Mouse (Mus musculus) liver, adult 2 months (tissue): ENCODE results near the gene Cd300a. TPM values are rescaled to one million over a fixed set of nuclear protein-coding genes. Genes with fewer than 3 reads are reported as not detected.

Experiments
- DNase-seq: peaks from one replicate; pipeline ENCODE4 v3.0.0-alpha.2; 2011; ENCODE audit warnings: low read depth, low spot score; ENCODE audit errors: extremely low read depth
- H3K27ac ChIP-seq: fragments of 200-500 bp; replicated peaks from 2 replicates; pipeline ENCODE4 v1.5.1; 2012; ENCODE audit warnings: low read depth, mild to moderate bottlenecking, control low read depth, inconsistent platforms, low read length; ENCODE audit not compliant: insufficient read depth
- H3K27me3 ChIP-seq: fragments of 200-500 bp; 2 replicates; pipeline ENCODE4 v1.6.1; 2012; ENCODE audit warnings: mild to moderate bottlenecking, moderate library complexity, low read length, inconsistent platforms; ENCODE audit not compliant: control insufficient read depth, insufficient read depth
- H3K36me3 ChIP-seq: fragments of 200-500 bp; 2 replicates; pipeline ENCODE4 v1.6.1; 2012; ENCODE audit warnings: low read length, inconsistent platforms; ENCODE audit not compliant: control insufficient read depth, insufficient read depth
- H3K4me1 ChIP-seq: fragments of 200-500 bp; 2 replicates; pipeline ENCODE4 v1.6.1; 2011; ENCODE audit warnings: low read length; ENCODE audit not compliant: control insufficient read depth, insufficient read depth
- H3K4me3 ChIP-seq: fragments of 200-500 bp; 2 replicates; pipeline ENCODE4 v1.5.1; 2011; ENCODE audit warnings: low read depth, mild to moderate bottlenecking, control low read depth, low read length, moderate library complexity; ENCODE audit not compliant: insufficient read depth
- H3K79me2 ChIP-seq: fragments of 200-500 bp; 2 replicates; pipeline ENCODE4 v1.6.1; 2012; ENCODE audit warnings: inconsistent platforms, mild to moderate bottlenecking, low read length, moderate library complexity; ENCODE audit not compliant: control insufficient read depth, insufficient read depth
- H3K9ac ChIP-seq: fragments of 200-500 bp; 2 replicates; pipeline ENCODE4 v1.6.1; 2012; ENCODE audit warnings: low read depth, mild to moderate bottlenecking, control low read depth, inconsistent platforms, low read length
- CTCF ChIP-seq: fragments of 200-500 bp; IDR thresholded peaks from 2 replicates; pipeline ENCODE4 v1.5.1; 2011; ENCODE audit warnings: low read depth, low read length, control low read depth
- POLR2A ChIP-seq: fragments of 200-500 bp; IDR thresholded peaks from 2 replicates; pipeline ENCODE4 v1.6.1; 2011; ENCODE audit warnings: low read length, control low read depth; ENCODE audit not compliant: insufficient read depth; ENCODE audit errors: extremely low read depth
- WGBS: fragments of 180-500 bp; shearing (Covaris S2); methylation state at CpG from one replicate; pipeline ENCODE4 v1.1.7; 2018; 5-methylcytosine and 5-hydroxymethylcytosine counted together
- polyA plus RNA-seq: library from polyadenylated mRNA; depleted of rRNA; stranded (reverse); fragments of >200 nt; gene quantifications from 2 replicates; pipeline ENCODE4 v1.2.3, GENCODE M21; 2012
- total RNA-seq: library from RNA; depleted of rRNA; stranded (reverse); fragments of >200 nt; gene quantifications from 2 replicates; pipeline ENCODE4 v1.2.3, GENCODE M21; 2014

The Cd300a gene
- total and polyA plus RNA-seq, 2 experiments = 1.2 to 3.0 TPM

DNA sequence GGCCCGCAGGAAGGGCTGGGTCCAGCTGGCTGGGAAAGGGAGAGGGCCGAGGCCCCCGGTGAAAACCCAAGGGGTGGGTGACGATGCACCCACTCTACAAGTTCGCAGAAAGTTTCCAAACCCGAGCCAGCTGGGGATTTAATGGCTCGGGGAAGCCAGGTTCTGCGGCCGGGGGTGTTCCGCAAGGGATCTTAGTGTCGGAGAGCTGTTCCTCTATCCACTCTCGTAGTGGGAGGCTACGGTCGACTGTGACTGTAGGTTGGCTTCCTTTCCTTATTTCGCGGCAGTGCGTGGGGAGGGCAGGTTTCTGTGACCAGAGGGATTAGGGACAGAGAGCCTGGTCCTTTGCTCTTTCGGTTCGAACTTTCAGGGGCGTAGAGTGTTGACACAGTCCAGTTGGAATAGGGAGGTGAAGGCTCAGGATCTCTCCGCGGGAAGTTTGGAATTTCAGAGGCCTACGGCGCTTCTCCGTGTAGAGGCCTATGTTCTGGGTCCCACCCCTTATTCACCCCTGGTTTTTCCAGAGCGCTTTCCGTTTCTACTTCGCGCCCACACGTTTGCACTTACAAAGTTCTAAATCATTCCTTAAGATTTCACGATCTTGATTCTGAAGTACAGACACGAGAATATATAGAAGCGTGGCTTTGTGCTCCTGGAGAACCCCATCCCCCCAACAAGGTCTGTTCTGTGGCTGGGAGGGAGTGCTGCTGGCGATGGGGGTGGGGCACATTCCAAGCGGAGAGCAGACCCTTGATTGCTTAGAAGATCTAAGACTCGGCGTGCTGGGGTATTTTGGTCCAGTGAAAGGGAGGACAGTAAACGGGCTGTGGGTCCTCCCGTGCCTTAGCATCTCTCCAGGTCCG lies 37.3 kb upstream of the Cd300a start:
- 2% methylated on average over 40 of the region's 40 CpGs for WGBS
- peak; percentile 80 for DNase-seq
- Histone ChIP-seq H3K27me3 (no peaks in the 10 kb centered on the region), H3K4me3 (peak overlapping the region; percentile 73), H3K36me3 (no peaks in the 10 kb centered on the region), H3K9ac (peak overlapping the region; percentile 85), H3K27ac (peak overlapping the region; percentile 92), H3K4me1 (peaks cover 28% of the 10 kb centered on the region), H3K79me2 (peaks cover 21% of the 10 kb centered on the region)
- TF ChIP-seq CTCF = no peak
- TF ChIP-seq POLR2A = no peak

GRCm38 (mm10) chr11:114853174-114853838 lies 36.5 kb upstream of the Cd300a start:
- H3K4me3 ChIP-seq = peak overlapping the region; percentile 73
- H3K27ac ChIP-seq = peak overlapping the region; percentile 92
- TF ChIP-seq POLR2A (no peak), CTCF (no peak)
- DNase-seq = no peak
- peaks cover 24% of the 10 kb centered on the region for H3K79me2 ChIP-seq
- 26% methylated on average over 7 of the region's 7 CpGs for WGBS
- no peaks in the 10 kb centered on the region for H3K27me3 ChIP-seq
- H3K4me1 ChIP-seq = peaks cover 28% of the 10 kb centered on the region
- no peaks in the 10 kb centered on the region for H3K36me3 ChIP-seq
- peak overlapping the region; percentile 85 for H3K9ac ChIP-seq

GRCm38 (mm10) chr11:114854581-114854980 lies 35.3 kb upstream of the Cd300a start:
- DNase-seq = peak; percentile 63
- Histone ChIP-seq H3K4me3 (no peak overlapping the region), H3K4me1 (peaks cover 28% of the 10 kb centered on the region), H3K36me3 (no peaks in the 10 kb centered on the region), H3K27me3 (no peaks in the 10 kb centered on the region), H3K79me2 (peaks cover 26% of the 10 kb centered on the region), H3K27ac (peak overlapping the region; percentile 43), H3K9ac (0 out of 2 replicates have a peak overlapping the region, but pooled peaks have one; percentile 15)
- 17% methylated on average over 6 of the region's 6 CpGs for WGBS
- TF ChIP-seq POLR2A = no peak
- TF ChIP-seq CTCF = no peak

DNA sequence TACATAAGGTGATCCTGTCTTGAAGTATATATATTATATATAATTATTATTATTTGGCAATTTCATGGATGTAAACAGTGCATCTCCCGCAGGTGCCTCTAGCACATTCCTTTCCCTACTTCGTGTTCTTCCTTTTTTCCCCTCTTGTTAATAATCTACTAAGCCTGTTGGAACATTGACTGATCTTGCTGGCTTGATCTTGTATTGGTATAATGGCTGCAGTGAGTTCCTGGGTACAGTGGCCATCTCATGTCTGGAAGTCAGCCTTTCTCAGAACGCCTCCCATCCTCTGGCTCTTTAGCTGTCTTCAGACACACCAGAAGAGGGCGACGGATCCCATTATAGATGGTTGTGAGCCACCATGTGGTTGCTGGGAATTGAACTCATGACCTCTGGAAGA lies 33.7 kb upstream of the Cd300a start:
- peaks cover 26% of the 10 kb centered on the region for H3K79me2 ChIP-seq
- peak; percentile 85 for DNase-seq
- 47% methylated on average over 5 of the region's 5 CpGs for WGBS

DNA sequence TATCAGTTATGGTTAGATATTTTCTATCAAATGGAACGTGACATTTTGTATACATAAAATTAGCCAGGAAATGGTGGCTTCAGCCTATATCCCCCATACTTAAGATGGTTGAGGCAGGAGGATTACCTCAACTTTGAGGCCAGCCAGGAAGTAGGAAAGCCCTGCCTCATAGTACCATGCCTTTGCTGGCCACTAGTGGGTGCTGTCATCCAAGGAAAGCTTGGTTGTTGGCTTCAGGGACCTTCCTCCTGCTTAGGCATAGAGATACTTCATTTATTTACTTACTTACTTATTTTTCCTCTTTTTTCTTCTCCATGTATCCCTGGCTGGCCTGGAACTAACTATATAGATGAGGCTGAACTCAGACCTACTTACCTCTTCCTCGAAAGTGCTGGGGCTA lies 31.2 kb upstream of the Cd300a start:
- Histone ChIP-seq H3K4me3 (no peak overlapping the region), H3K27me3 (no peaks in the 10 kb centered on the region), H3K9ac (no peak overlapping the region), H3K79me2 (peaks cover 16% of the 10 kb centered on the region; the same call in 1 of the 2 replicates), H3K36me3 (no peaks in the 10 kb centered on the region), H3K27ac (no peak overlapping the region), H3K4me1 (peaks cover 23% of the 10 kb centered on the region)
- 94% methylated on average over 2 of the region's 2 CpGs for WGBS
- TF ChIP-seq POLR2A (no peak), CTCF (peak; percentile 76)
- DNase-seq = no peak

More for the DNA sequence above, 33.7 kb upstream of the Cd300a start:
- Histone ChIP-seq H3K9ac (no peak overlapping the region), H3K27ac (peak overlapping the region; percentile 30), H3K4me1 (peaks cover 25% of the 10 kb centered on the region), H3K36me3 (no peaks in the 10 kb centered on the region), H3K4me3 (no peak overlapping the region), H3K27me3 (no peaks in the 10 kb centered on the region)
- TF ChIP-seq CTCF = no peak
- no peak for TF ChIP-seq POLR2A

DNA sequence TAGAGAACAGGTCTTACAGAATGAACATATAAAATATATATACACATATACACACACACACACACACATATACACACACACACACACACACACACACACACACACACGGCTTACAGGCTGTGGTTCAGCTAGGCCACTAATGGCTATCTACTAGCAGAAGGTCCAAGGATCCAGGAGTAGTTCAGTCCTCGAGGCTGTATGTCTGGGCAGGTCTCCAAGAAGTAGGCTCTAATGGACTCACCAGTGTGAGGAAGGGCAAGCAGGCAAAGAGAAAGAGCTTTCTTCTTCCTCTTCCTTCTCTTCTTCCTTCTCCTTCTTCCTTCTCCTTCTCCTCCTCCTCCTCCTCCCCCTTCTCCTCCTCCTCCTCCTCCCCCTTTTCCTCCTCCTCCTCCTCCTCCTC lies 28.8 kb upstream of the Cd300a start:
- H3K4me1 ChIP-seq = peaks cover 31% of the 10 kb centered on the region
- no peak for DNase-seq
- TF ChIP-seq CTCF = no peak
- TF ChIP-seq POLR2A = no peak
- no peaks in the 10 kb centered on the region for H3K36me3 ChIP-seq
- 35% methylated on average over 2 of the region's 2 CpGs for WGBS
- no peak overlapping the region for H3K9ac ChIP-seq
- no peak overlapping the region for H3K4me3 ChIP-seq
- H3K27ac ChIP-seq = no peak overlapping the region
- peaks cover 15% of the 10 kb centered on the region; the same call in 1 of the 2 replicates for H3K79me2 ChIP-seq
- no peaks in the 10 kb centered on the region for H3K27me3 ChIP-seq
